Comparison of ENCODE assay signal across 19 mouse cellular contexts in the genomic region with DNA sequence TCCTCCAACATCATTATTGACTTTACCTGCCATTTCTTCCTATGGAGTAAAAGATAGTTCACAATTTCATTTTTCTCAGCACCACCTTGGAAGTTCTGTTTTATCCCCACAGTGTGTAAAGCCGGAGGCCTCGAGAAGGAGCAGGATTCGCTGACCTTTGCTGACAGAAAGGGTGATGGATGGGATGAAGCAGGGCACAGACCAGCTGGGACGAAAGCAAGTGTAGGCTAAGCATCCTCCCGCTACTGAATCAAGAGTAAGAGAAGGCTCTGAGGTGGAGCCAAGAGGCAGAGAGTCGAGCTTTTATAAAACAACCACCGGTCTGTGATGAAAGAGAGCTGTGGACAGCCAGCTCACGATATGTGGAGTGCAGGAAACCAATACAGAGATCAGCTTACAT.
"Had no signal": no experiment of that assay in that cellular context is flagged by ENCODE, and none has a peak within 500 bp of the region (broad histone marks: within the 10 kb centered on the region; RNA-seq: fewer than 3 reads in every experiment).

No protein-coding gene starts in this region.

- H3K27me3 ChIP-seq: limb, embryonic 13.5 days; liver, embryonic 12.5 days; liver, embryonic 15.5 days; lung, embryonic 15.5 days; megakaryocyte, embryonic 14.5 days; midbrain, embryonic 12.5 days; midbrain, embryonic 15.5 days; neural tube, embryonic 13.5 days had no signal

- H3K4me1 ChIP-seq: limb, embryonic 13.5 days; liver, embryonic 12.5 days; liver, embryonic 15.5 days; lung, embryonic 15.5 days; megakaryocyte, embryonic 14.5 days; midbrain, embryonic 12.5 days; midbrain, embryonic 15.5 days; neural tube, embryonic 13.5 days had no signal

- H3K4me3 ChIP-seq: layer of hippocampus, adult 2 months; limb, embryonic 10.5 days; limb, embryonic 13.5 days; liver, embryonic 12.5 days; liver, embryonic 15.5 days; lung, embryonic 15.5 days; megakaryocyte, embryonic 14.5 days; midbrain, embryonic 12.5 days; midbrain, embryonic 15.5 days; neural tube, embryonic 13.5 days had no signal

- ATAC-seq: liver, embryonic 12.5 days; midbrain, embryonic 15.5 days had no signal

- H3K36me3 ChIP-seq: limb, embryonic 10.5 days; limb, embryonic 13.5 days; liver, embryonic 12.5 days; liver, embryonic 15.5 days; lung, embryonic 15.5 days; midbrain, embryonic 12.5 days; midbrain, embryonic 15.5 days had no signal

- H3K9me3 ChIP-seq: limb, embryonic 10.5 days; liver, embryonic 12.5 days; midbrain, embryonic 15.5 days had no signal

- H3K27ac ChIP-seq: kidney, postnatal 0 days; layer of hippocampus, adult 2 months; limb, embryonic 10.5 days; limb, embryonic 13.5 days; liver, embryonic 12.5 days; liver, embryonic 15.5 days; lung, embryonic 15.5 days; midbrain, embryonic 12.5 days; midbrain, embryonic 15.5 days; neural tube, embryonic 13.5 days had no signal

- DNase-seq: kidney, postnatal 25 days; layer of hippocampus, adult 9-11 months; liver; lung, adult 18-20 months; lung, postnatal 10 days; lung, postnatal 36 days; thymus, adult 18-20 months; thymus, postnatal 36 days had no signal

- H3K4me2 ChIP-seq: limb, embryonic 13.5 days; liver, embryonic 12.5 days; liver, embryonic 15.5 days; lung, embryonic 15.5 days; midbrain, embryonic 12.5 days; midbrain, embryonic 15.5 days; neural tube, embryonic 13.5 days had no signal

- H3K9ac ChIP-seq: limb, embryonic 13.5 days; liver, embryonic 12.5 days; liver, embryonic 15.5 days; lung, embryonic 15.5 days; midbrain, embryonic 12.5 days; midbrain, embryonic 15.5 days; neural tube, embryonic 13.5 days had no signal
